Mouse (Mus musculus): ENCODE data around the gene Peak1. TPM values are rescaled to one million over a fixed set of nuclear protein-coding genes. Genes with fewer than 3 reads are reported as not detected.
"Not testable (repeated sequence)": the region's sequence is repeated elsewhere in the genome, so short reads cannot be mapped to it uniquely, and the experiment has no call there.

Peak1 gene
- polyA plus RNA-seq, 1 experiment from 2014 or later, result 2.3 TPM

GRCm38 (mm10) chr9:56439699-56440098, 21.8 kb upstream of the Peak1 start:
- Histone ChIP-seq H3K9ac (no peak overlapping the region), H3K4me3 (replicated peaks) (no peak overlapping the region), H3K4me1 (replicated peaks) (no peaks in the 10 kb centered on the region), H3K36me3 (no peaks in the 10 kb centered on the region), H3K27me3 (no peaks in the 10 kb centered on the region), H3K27ac (no peak overlapping the region), H3K4me2 (no peak overlapping the region), H3K9me3 (replicated peaks) (no peaks in the 10 kb centered on the region)
- DNase-seq (no peak), ATAC-seq (ENCODE audit: low read depth) (no peak)
- 68% methylated on average over 7 of the region's 7 CpGs for WGBS (ENCODE audit: insufficient replicate concordance)

GRCm38 (mm10) chr9:56437300-56437892, 19.5 kb upstream of the Peak1 start:
- not testable (repeated sequence) for H3K36me3 ChIP-seq; H3K4me2 ChIP-seq; ATAC-seq (ENCODE audit: low read depth); H3K9me3 ChIP-seq (replicated peaks); H3K9ac ChIP-seq; H3K27me3 ChIP-seq; DNase-seq; H3K27ac ChIP-seq; H3K4me1 ChIP-seq (replicated peaks); H3K4me3 ChIP-seq (replicated peaks)
- WGBS (ENCODE audit: insufficient replicate concordance), result 88% methylated on average over 27 of the region's 29 CpGs

- 79% methylated on average over 5 of the region's 5 CpGs for WGBS (ENCODE audit: insufficient replicate concordance)
- Histone ChIP-seq H3K4me1 (replicated peaks) (no peaks in the 10 kb centered on the region), H3K36me3 (no peaks in the 10 kb centered on the region), H3K27ac (no peak overlapping the region), H3K9ac (no peak overlapping the region), H3K4me2 (no peak overlapping the region), H3K4me3 (replicated peaks) (no peak overlapping the region), H3K27me3 (no peaks in the 10 kb centered on the region), H3K9me3 (replicated peaks) (no peaks in the 10 kb centered on the region)
- ATAC-seq (ENCODE audit: low read depth), result no peak
- no peak for DNase-seq
Measured at GRCm38 (mm10) chr9:56435821-56436526, 18.1 kb upstream of the Peak1 start.

GRCm38 (mm10) chr9:56424861-56425260, 7.0 kb upstream of the Peak1 start:
- H3K9me3 ChIP-seq (replicated peaks), result no peaks in the 10 kb centered on the region
- no peak overlapping the region for H3K4me2 ChIP-seq
- no peak overlapping the region for H3K9ac ChIP-seq
- no peak overlapping the region for H3K27ac ChIP-seq
- no peak overlapping the region for H3K4me3 ChIP-seq (replicated peaks)
- no peak for ATAC-seq (ENCODE audit: low read depth)
- no peaks in the 10 kb centered on the region for H3K27me3 ChIP-seq
- no peaks in the 10 kb centered on the region for H3K36me3 ChIP-seq
- H3K4me1 ChIP-seq (replicated peaks), result peaks cover 29% of the 10 kb centered on the region
- no peak for DNase-seq
- WGBS (ENCODE audit: insufficient replicate concordance), result 49% methylated on average over 4 of the region's 4 CpGs

- Histone ChIP-seq H3K4me2 (no peak overlapping the region), H3K4me3 (replicated peaks) (no peak overlapping the region), H3K9me3 (replicated peaks) (no peaks in the 10 kb centered on the region), H3K4me1 (replicated peaks) (peaks cover 43% of the 10 kb centered on the region), H3K9ac (no peak overlapping the region), H3K27me3 (no peaks in the 10 kb centered on the region), H3K27ac (no peak overlapping the region), H3K36me3 (no peaks in the 10 kb centered on the region)
- DNase-seq (no peak), ATAC-seq (ENCODE audit: low read depth) (no peak)
- WGBS (ENCODE audit: insufficient replicate concordance), result 75% methylated on average over 5 of the region's 5 CpGs
Measured at GRCm38 (mm10) chr9:56421991-56422390, 4.1 kb upstream of the Peak1 start.

GRCm38 (mm10) chr9:56420892-56421601, 3.2 kb upstream of the Peak1 start:
- peak overlapping the region; percentile 25 for H3K4me2 ChIP-seq
- H3K4me1 ChIP-seq (replicated peaks), result peaks cover 51% of the 10 kb centered on the region
- ATAC-seq (ENCODE audit: low read depth) (no peak), DNase-seq (no peak)
- no peak overlapping the region for H3K9ac ChIP-seq
- H3K4me3 ChIP-seq (replicated peaks), result no peak overlapping the region
- no peaks in the 10 kb centered on the region for H3K36me3 ChIP-seq
- no peaks in the 10 kb centered on the region for H3K27me3 ChIP-seq
- WGBS (ENCODE audit: insufficient replicate concordance), result 38% methylated on average over 9 of the region's 9 CpGs
- no peak overlapping the region for H3K27ac ChIP-seq
- no peaks in the 10 kb centered on the region for H3K9me3 ChIP-seq (replicated peaks)

GRCm38 (mm10) chr9:56420236-56420635, 2.4 kb upstream of the Peak1 start:
- no peaks in the 10 kb centered on the region for H3K27me3 ChIP-seq
- no peak overlapping the region for H3K27ac ChIP-seq
- no peaks in the 10 kb centered on the region for H3K36me3 ChIP-seq
- no peak overlapping the region for H3K4me3 ChIP-seq (replicated peaks)
- ATAC-seq (ENCODE audit: low read depth), result no peak
- peak overlapping the region; percentile 39 for H3K4me2 ChIP-seq
- no peaks in the 10 kb centered on the region for H3K9me3 ChIP-seq (replicated peaks)
- DNase-seq, result no peak
- no peak overlapping the region for H3K9ac ChIP-seq
- WGBS (ENCODE audit: insufficient replicate concordance), result 85% methylated on average over 1 of the region's 1 CpGs
- H3K4me1 ChIP-seq (replicated peaks), result peaks cover 56% of the 10 kb centered on the region

GRCm38 (mm10) chr9:56418738-56419239, 922 bp upstream of the Peak1 start:
- peak overlapping the region; percentile 86 for H3K27ac ChIP-seq
- DNase-seq (peak; percentile 56), ATAC-seq (ENCODE audit: low read depth) (no peak; the same call in 1 of the 2 replicates)
- under 1% methylated on average over 11 of the region's 11 CpGs for WGBS (ENCODE audit: insufficient replicate concordance)
- H3K4me1 ChIP-seq (replicated peaks), result peaks cover 48% of the 10 kb centered on the region
- H3K4me3 ChIP-seq (replicated peaks), result peak overlapping the region; percentile 84
- no peaks in the 10 kb centered on the region for H3K27me3 ChIP-seq
- H3K9me3 ChIP-seq (replicated peaks), result no peaks in the 10 kb centered on the region
- H3K4me2 ChIP-seq, result peak overlapping the region; percentile 98
- no peaks in the 10 kb centered on the region for H3K36me3 ChIP-seq
- H3K9ac ChIP-seq, result peak overlapping the region; percentile 83

- Histone ChIP-seq H3K4me1 (replicated peaks) (peaks cover 53% of the 10 kb centered on the region), H3K4me2 (peak overlapping the region; percentile 98), H3K4me3 (replicated peaks) (peak overlapping the region; percentile 84), H3K27ac (peak overlapping the region; percentile 83), H3K9ac (peak overlapping the region; percentile 89), H3K27me3 (no peaks in the 10 kb centered on the region), H3K36me3 (no peaks in the 10 kb centered on the region), H3K9me3 (replicated peaks) (no peaks in the 10 kb centered on the region)
- DNase-seq (peak; percentile 69), ATAC-seq (ENCODE audit: low read depth) (peak; percentile 49)
- under 1% methylated on average over 38 of the region's 40 CpGs for WGBS (ENCODE audit: insufficient replicate concordance)
Measured at GRCm38 (mm10) chr9:56417415-56417947, 386 bp downstream of the Peak1 start.

GRCm38 (mm10) chr9:56415935-56416607, 1.8 kb downstream of the Peak1 start:
- Histone ChIP-seq H3K9me3 (replicated peaks) (no peaks in the 10 kb centered on the region), H3K4me2 (peak overlapping the region; percentile 3; the same call in 1 of the 2 replicates), H3K9ac (no peak overlapping the region), H3K27me3 (no peaks in the 10 kb centered on the region), H3K36me3 (no peaks in the 10 kb centered on the region), H3K4me1 (replicated peaks) (peaks cover 45% of the 10 kb centered on the region), H3K4me3 (replicated peaks) (no peak overlapping the region), H3K27ac (no peak overlapping the region)
- no peak for DNase-seq
- ATAC-seq (ENCODE audit: low read depth), result no peak
- 49% methylated on average over 4 of the region's 4 CpGs for WGBS (ENCODE audit: insufficient replicate concordance)

GRCm38 (mm10) chr9:56415393-56415792, 2.5 kb downstream of the Peak1 start:
- Histone ChIP-seq H3K4me1 (replicated peaks) (peaks cover 41% of the 10 kb centered on the region), H3K27me3 (no peaks in the 10 kb centered on the region), H3K36me3 (no peaks in the 10 kb centered on the region), H3K4me2 (no peak overlapping the region), H3K27ac (no peak overlapping the region), H3K9ac (no peak overlapping the region), H3K4me3 (replicated peaks) (no peak overlapping the region), H3K9me3 (replicated peaks) (no peaks in the 10 kb centered on the region)
- WGBS (ENCODE audit: insufficient replicate concordance), result 67% methylated on average over 1 of the region's 1 CpGs
- ATAC-seq (ENCODE audit: low read depth) (no peak), DNase-seq (no peak)
